Mouse (Mus musculus) lung, embryonic 15.5 days (tissue): ENCODE results near the gene Coq4. TPM values are rescaled to one million over a fixed set of nuclear protein-coding genes. Genes with fewer than 3 reads are reported as not detected.

ENCODE experiments used
- microRNA-seq: library from miRNA; unstranded; fragments of <30 nt; microRNA quantifications from one replicate; pipeline ENCODE4, GENCODE M21; 2016
- polyA plus RNA-seq: library from polyadenylated mRNA; unstranded; fragments of >200 nt; fragmentation: Nextera tagmentation; extraction: Ambion mirVana; gene quantifications from 2 replicates; pipeline ENCODE4 v1.2.1, GENCODE M21; 2015

The Coq4 gene
- polyA plus RNA-seq, 1 experiment from 2014 or later, result 30.3 TPM

Small RNA genes within 50 kb of the gene (microRNA-seq; reads per million reads assigned to microRNA genes)
- not detected for gene Mir219a-2
- gene Mir219b, result not detected

Other genes with a start within 250 kb of the Coq4 start
- 14.2 and 15.0 TPM in 2 replicates for gene Rapgef1, start 167.8 kb upstream of the Coq4 start, polyA plus RNA-seq
- gene Gm13420, start 35.8 kb upstream of the Coq4 start, polyA plus RNA-seq, result 1.7 TPM in 2 replicates
- gene Gm13547, start 28.2 kb upstream of the Coq4 start, polyA plus RNA-seq, result 0.28 TPM in 1 of 2 replicates, not detected in the other
- gene Trub2, start 1.0 kb downstream of the Coq4 start, polyA plus RNA-seq, result 38.0 and 38.4 TPM in 2 replicates
- gene Slc27a4, start 15.1 kb downstream of the Coq4 start, polyA plus RNA-seq, result 14.9 and 15.4 TPM in 2 replicates
- gene Urm1, start 32.6 kb downstream of the Coq4 start, polyA plus RNA-seq, result 22.0 and 27.2 TPM in 2 replicates
- 12.2 and 12.9 TPM in 2 replicates for gene Cercam, start 81.7 kb downstream of the Coq4 start, polyA plus RNA-seq
- 55.8 and 62.3 TPM in 2 replicates for gene Odf2, start 101.7 kb downstream of the Coq4 start, polyA plus RNA-seq
- gene Gle1, start 147.9 kb downstream of the Coq4 start, polyA plus RNA-seq, result 64.5 and 67.9 TPM in 2 replicates
- gene Sptan1, start 178.1 kb downstream of the Coq4 start, polyA plus RNA-seq, result 95.5 and 102 TPM in 2 replicates